17 mouse cellular contexts compared by ENCODE assay signal in genomic region chr12:4371406-4371805, GRCm38 (mm10).
DNase-seq lines count a peak whose midpoint lies in the region; ATAC-seq lines count a peak whose summit lies in the region.
"Had no signal": no experiment of that assay in that cellular context is flagged by ENCODE, and none has a peak within 500 bp of the region (broad histone marks: within the 10 kb centered on the region; RNA-seq: fewer than 3 reads in every experiment).

No protein-coding gene starts in this region.

- peak; percentile 11 for DNase-seq in cerebellum, adult 11 months
- peak; percentile 32 for DNase-seq in retina, postnatal 1 day
- no peak for DNase-seq in retina, embryonic 14.5 days (ENCODE audit: low spot score)
- peak; percentile 42 for DNase-seq in cerebellum, adult 9-11 months
- DNase-seq in thymus, adult 18-20 months, result no peak
- no peak for DNase-seq in heart, postnatal 4 days
- DNase-seq: adrenal gland, adult 8-10 months; adrenal gland, postnatal 36 days; B cell, adult 2 months; embryo, embryonic 11 days; gastrocnemius, adult 2 months; gastrocnemius, postnatal 36 days; heart, postnatal 10 days; kidney, adult 2 months had no signal

- no peak for ATAC-seq in cerebellum, adult (ENCODE audit: insufficient number of reproducible peaks, low FRiP score, low TSS enrichment)
- ATAC-seq: CD4-positive, CD25-positive, alpha-beta regulatory T cell, adult 4 months; intestine, embryonic 16.5 days had no signal

Comparison
In these comparisons a context has a peak if more than half of its experiments do, and no peak if none do; other contexts are left out.
1. DNase-seq: peak in cerebellum, adult 11 months (single experiment), retina, postnatal 1 day (single experiment) and cerebellum, adult 9-11 months (single experiment); none in retina, embryonic 14.5 days (single experiment), thymus, adult 18-20 months (0 of 2) and heart, postnatal 4 days (single experiment).